Mouse (Mus musculus): ENCODE measurements at regions not wholly inside any gene's neighbourhood (a gene's known extent, or its start where the extent isn't known, plus 50 kb on each side); places are given as distances from the start of the nearest gene placed in this dataset.

DNA sequence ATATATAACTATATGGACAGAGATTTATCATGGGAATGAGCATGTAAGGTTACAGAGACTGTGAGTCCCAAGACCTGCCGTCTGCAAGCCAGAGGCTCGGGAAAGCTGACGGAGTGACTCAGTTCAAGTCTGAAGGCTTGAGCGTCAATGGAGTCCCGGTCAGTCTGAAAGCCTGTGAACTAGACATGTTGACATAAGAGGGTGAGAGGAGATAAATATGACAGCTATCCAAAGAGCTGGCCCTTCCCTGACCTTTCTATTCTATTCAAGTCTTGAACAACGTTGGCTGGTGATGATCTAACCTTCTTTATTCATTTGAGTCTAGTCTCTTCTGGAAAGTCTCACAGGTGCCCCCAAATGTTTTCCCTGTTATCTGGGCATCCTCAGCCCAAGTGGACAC lies 223.8 kb upstream of the Zfp637 start:
- Histone ChIP-seq H3K4me1 (ENCODE audit: control insufficient read depth, insufficient read depth, low read length) (peaks cover 11% of the 10 kb centered on the region), H3K36me3 (ENCODE audit: control insufficient read depth, insufficient read depth, low read length) (no peaks in the 10 kb centered on the region), H3K27ac (replicated peaks; ENCODE audit: low read depth, low read length) (no peak overlapping the region), H3K9ac (ENCODE audit: low read depth, low read length, severe bottlenecking) (no peak overlapping the region), H3K27me3 (ENCODE audit: control insufficient read depth, insufficient read depth, low read length) (no peaks in the 10 kb centered on the region), H3K4me2 (replicated peaks; ENCODE audit: low read depth, low read length, severe bottlenecking) (no peak overlapping the region), H3K9me3 (ENCODE audit: control insufficient read depth, low read length) (no peaks in the 10 kb centered on the region), H3K4me3 (replicated peaks; ENCODE audit: low read length) (no peak overlapping the region)
- WGBS = 84% methylated on average over 6 of the region's 6 CpGs
- DNase-seq (ENCODE audit: low spot score) = no peak
- ATAC-seq (ENCODE audit: low FRiP score, low read depth) = no peak
- no peak for TF ChIP-seq POLR2A (IDR thresholded peaks at IDR 0.05; ENCODE audit: borderline replicate concordance, extremely low read depth, insufficient read depth, insufficient read length)

DNA sequence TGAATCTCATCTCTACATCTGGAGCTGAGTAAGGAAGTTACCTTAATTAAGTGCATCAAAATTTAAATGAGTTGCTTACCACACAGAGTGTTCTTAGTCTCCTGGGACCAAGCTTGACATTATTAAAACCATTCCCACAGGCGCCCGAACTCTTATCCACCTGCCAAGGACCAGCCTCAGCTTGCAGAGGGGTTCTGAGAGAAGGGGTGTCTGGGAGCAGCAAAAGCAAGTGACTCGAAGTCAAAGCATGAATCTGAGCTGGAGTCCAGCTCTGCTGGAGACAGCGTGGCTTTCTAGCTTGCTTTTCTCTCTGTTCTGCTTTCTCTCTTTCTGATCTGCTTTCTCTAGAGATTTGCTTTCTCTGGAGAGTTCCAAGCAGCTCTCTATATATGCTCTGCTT lies 223.0 kb upstream of the Zfp637 start:
- WGBS = 58% methylated on average over 4 of the region's 4 CpGs
- Histone ChIP-seq H3K9ac (ENCODE audit: low read depth, low read length, severe bottlenecking) (no peak overlapping the region), H3K4me1 (ENCODE audit: control insufficient read depth, insufficient read depth, low read length) (peaks cover 10% of the 10 kb centered on the region), H3K27me3 (ENCODE audit: control insufficient read depth, insufficient read depth, low read length) (no peaks in the 10 kb centered on the region), H3K36me3 (ENCODE audit: control insufficient read depth, insufficient read depth, low read length) (no peaks in the 10 kb centered on the region), H3K27ac (replicated peaks; ENCODE audit: low read depth, low read length) (no peak overlapping the region), H3K4me3 (replicated peaks; ENCODE audit: low read length) (no peak overlapping the region), H3K9me3 (ENCODE audit: control insufficient read depth, low read length) (no peaks in the 10 kb centered on the region), H3K4me2 (replicated peaks; ENCODE audit: low read depth, low read length, severe bottlenecking) (no peak overlapping the region)
- TF ChIP-seq POLR2A (IDR thresholded peaks at IDR 0.05; ENCODE audit: borderline replicate concordance, extremely low read depth, insufficient read depth, insufficient read length) = no peak
- DNase-seq (ENCODE audit: low spot score) = no peak
- ATAC-seq (ENCODE audit: low FRiP score, low read depth) = no peak

DNA sequence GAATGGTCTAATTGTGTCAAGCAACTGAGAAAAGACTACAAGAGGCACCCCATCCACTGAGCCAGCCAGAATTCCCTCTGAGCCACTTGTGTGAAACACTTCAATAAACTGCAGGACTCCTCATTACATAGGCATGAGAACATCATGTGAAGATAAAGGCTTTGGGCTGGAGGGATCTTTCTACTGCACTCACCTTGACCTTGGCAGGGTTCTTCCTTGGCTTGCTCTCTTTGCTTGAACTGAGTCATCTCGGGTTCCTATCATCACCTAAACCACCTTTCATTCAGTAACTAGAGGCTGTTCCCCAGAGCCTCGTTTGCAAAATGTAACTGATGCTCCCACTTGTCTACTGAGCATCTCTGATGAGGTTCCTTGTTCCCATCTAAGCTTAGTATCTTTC lies 221.4 kb upstream of the Zfp637 start:
- no peak for DNase-seq (ENCODE audit: low spot score)
- WGBS = 73% methylated on average over 2 of the region's 2 CpGs
- no peaks in the 10 kb centered on the region; the same call in 1 of the 2 replicates for H3K4me1 ChIP-seq (ENCODE audit: control insufficient read depth, insufficient read depth, low read length)
- no peaks in the 10 kb centered on the region for H3K36me3 ChIP-seq (ENCODE audit: control insufficient read depth, insufficient read depth, low read length)
- H3K9me3 ChIP-seq (ENCODE audit: control insufficient read depth, low read length) = no peaks in the 10 kb centered on the region
- no peak for ATAC-seq (ENCODE audit: low FRiP score, low read depth)
- no peak for TF ChIP-seq POLR2A (IDR thresholded peaks at IDR 0.05; ENCODE audit: borderline replicate concordance, extremely low read depth, insufficient read depth, insufficient read length)
- H3K4me2 ChIP-seq (replicated peaks; ENCODE audit: low read depth, low read length, severe bottlenecking) = no peak overlapping the region
- H3K27ac ChIP-seq (replicated peaks; ENCODE audit: low read depth, low read length) = no peak overlapping the region
- no peak overlapping the region for H3K9ac ChIP-seq (ENCODE audit: low read depth, low read length, severe bottlenecking)
- no peaks in the 10 kb centered on the region for H3K27me3 ChIP-seq (ENCODE audit: control insufficient read depth, insufficient read depth, low read length)
- H3K4me3 ChIP-seq (replicated peaks; ENCODE audit: low read length) = no peak overlapping the region

DNA sequence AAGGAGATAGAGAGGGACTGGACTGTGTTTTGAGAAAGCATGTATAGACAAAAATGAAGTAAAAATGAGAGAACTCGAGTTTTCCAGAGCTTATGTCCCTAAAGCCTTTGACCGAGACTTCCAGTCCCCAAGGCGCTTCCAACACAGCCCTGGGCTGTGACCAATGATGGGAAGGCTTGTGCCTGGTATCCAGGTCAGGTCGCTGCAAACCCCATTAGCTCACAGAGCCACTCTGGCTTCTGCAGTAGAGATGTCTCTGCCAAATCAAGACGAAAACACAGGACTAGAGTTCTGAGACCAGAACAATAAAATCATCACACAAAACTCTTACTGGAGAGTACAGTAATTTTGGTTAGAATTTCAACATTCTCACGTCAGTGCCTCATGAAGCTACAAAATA lies 218.5 kb upstream of the Zfp637 start:
- ATAC-seq (ENCODE audit: low FRiP score, low read depth) (no peak), DNase-seq (ENCODE audit: low spot score) (no peak)
- Histone ChIP-seq H3K9ac (ENCODE audit: low read depth, low read length, severe bottlenecking) (no peak overlapping the region), H3K36me3 (ENCODE audit: control insufficient read depth, insufficient read depth, low read length) (no peaks in the 10 kb centered on the region), H3K4me1 (ENCODE audit: control insufficient read depth, insufficient read depth, low read length) (no peaks in the 10 kb centered on the region), H3K4me3 (replicated peaks; ENCODE audit: low read length) (no peak overlapping the region), H3K4me2 (replicated peaks; ENCODE audit: low read depth, low read length, severe bottlenecking) (no peak overlapping the region), H3K9me3 (ENCODE audit: control insufficient read depth, low read length) (no peaks in the 10 kb centered on the region), H3K27ac (replicated peaks; ENCODE audit: low read depth, low read length) (no peak overlapping the region), H3K27me3 (ENCODE audit: control insufficient read depth, insufficient read depth, low read length) (no peaks in the 10 kb centered on the region)
- no peak for TF ChIP-seq POLR2A (IDR thresholded peaks at IDR 0.05; ENCODE audit: borderline replicate concordance, extremely low read depth, insufficient read depth, insufficient read length)
- 74% methylated on average over 6 of the region's 6 CpGs for WGBS

DNA sequence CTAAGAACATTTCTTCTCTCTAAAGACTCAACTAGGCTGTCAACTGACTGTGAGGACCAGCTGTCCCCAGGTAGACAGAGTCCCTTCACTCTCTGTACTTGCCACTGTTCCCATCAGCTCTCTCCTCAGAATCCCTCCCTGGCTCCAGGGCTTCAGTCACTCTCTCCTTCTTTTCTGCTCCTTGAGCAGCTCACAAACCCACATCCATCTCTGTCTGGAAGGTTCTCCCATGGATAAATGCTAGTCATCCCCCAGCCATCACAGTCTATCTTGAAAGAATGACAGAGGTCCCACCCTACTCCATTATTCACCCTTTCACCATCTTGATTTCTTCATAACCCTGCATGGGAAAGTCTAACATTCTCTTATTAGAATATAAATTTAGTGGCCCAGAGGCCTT lies 218.0 kb upstream of the Zfp637 start:
- no peak for ATAC-seq (ENCODE audit: low FRiP score, low read depth)
- no peak for TF ChIP-seq POLR2A (IDR thresholded peaks at IDR 0.05; ENCODE audit: borderline replicate concordance, extremely low read depth, insufficient read depth, insufficient read length)
- no peak for DNase-seq (ENCODE audit: low spot score)

DNA sequence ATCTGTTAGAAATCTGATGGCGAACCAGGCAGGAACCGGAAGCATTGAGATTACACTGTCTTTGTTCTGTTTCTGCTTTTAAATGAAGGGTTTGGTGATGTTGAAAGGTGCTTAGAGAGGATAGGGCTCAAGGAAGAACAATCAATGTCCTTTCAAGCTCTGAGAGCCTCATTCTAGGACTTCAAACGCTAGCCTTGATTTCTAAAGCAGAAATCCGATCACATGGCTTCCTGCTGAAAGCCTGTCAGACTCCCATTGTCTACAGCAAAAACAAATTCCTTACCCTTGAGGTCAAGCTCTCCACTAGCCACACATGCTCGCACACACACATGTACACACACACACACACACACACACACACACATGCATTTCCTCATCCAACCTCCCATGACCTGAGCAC lies 215.3 kb upstream of the Zfp637 start:
- no peaks in the 10 kb centered on the region for H3K4me1 ChIP-seq (ENCODE audit: control insufficient read depth, insufficient read depth, low read length)
- no peaks in the 10 kb centered on the region for H3K36me3 ChIP-seq (ENCODE audit: control insufficient read depth, insufficient read depth, low read length)
- no peak overlapping the region for H3K4me2 ChIP-seq (replicated peaks; ENCODE audit: low read depth, low read length, severe bottlenecking)
- TF ChIP-seq POLR2A (IDR thresholded peaks at IDR 0.05; ENCODE audit: borderline replicate concordance, extremely low read depth, insufficient read depth, insufficient read length) = no peak
- ATAC-seq (ENCODE audit: low FRiP score, low read depth) = no peak
- no peak overlapping the region for H3K4me3 ChIP-seq (replicated peaks; ENCODE audit: low read length)
- DNase-seq (ENCODE audit: low spot score) = no peak
- no peak overlapping the region for H3K9ac ChIP-seq (ENCODE audit: low read depth, low read length, severe bottlenecking)
- H3K27ac ChIP-seq (replicated peaks; ENCODE audit: low read depth, low read length) = no peak overlapping the region
- no peaks in the 10 kb centered on the region for H3K9me3 ChIP-seq (ENCODE audit: control insufficient read depth, low read length)
- WGBS = 79% methylated on average over 5 of the region's 5 CpGs
- no peaks in the 10 kb centered on the region for H3K27me3 ChIP-seq (ENCODE audit: control insufficient read depth, insufficient read depth, low read length)

More for the DNA sequence above, 218.0 kb upstream of the Zfp637 start:
- Histone ChIP-seq H3K4me2 (replicated peaks; ENCODE audit: low read depth, low read length, severe bottlenecking) (no peak overlapping the region), H3K4me3 (replicated peaks; ENCODE audit: low read length) (no peak overlapping the region), H3K27me3 (ENCODE audit: control insufficient read depth, insufficient read depth, low read length) (no peaks in the 10 kb centered on the region), H3K27ac (replicated peaks; ENCODE audit: low read depth, low read length) (no peak overlapping the region), H3K9me3 (ENCODE audit: control insufficient read depth, low read length) (no peaks in the 10 kb centered on the region), H3K36me3 (ENCODE audit: control insufficient read depth, insufficient read depth, low read length) (no peaks in the 10 kb centered on the region), H3K9ac (ENCODE audit: low read depth, low read length, severe bottlenecking) (no peak overlapping the region), H3K4me1 (ENCODE audit: control insufficient read depth, insufficient read depth, low read length) (no peaks in the 10 kb centered on the region)

Measured in limb, embryonic 14.5 days (tissue).